Mouse (Mus musculus) adrenal gland, postnatal 36 days (tissue): ENCODE data around the gene Gabrg3. TPM values are rescaled to one million over a fixed set of nuclear protein-coding genes. Genes with fewer than 3 reads are reported as not detected.

ENCODE experiments used
- DNase-seq, 2 experiments: peaks; one replicate each; pipeline ENCODE4 v3.0.0; 2021; ENCODE audit warnings: mixed read lengths in 1 of 2
- long read RNA-seq, 2 experiments: library from polyadenylated mRNA; stranded (forward); transcript quantifications; one replicate each; pipeline ENCODE4 v2.0.0; 2021; ENCODE audit warnings: borderline sequencing depth in 2 of 2
- total RNA-seq, 2 experiments: library from RNA; stranded (reverse); gene quantifications; 2 replicates each; pipeline ENCODE4 v1.2.3; 2021

The Gabrg3 gene
- 1 to 10 TPM; 2.1 to 3.6 TPM for total RNA-seq
- long read RNA-seq, experiment 1: 0 reads
- long read RNA-seq, experiment 2: 0 reads

GRCm38 (mm10) chr7:57386517-57387340, at the start of gene Gabrg3:
TSS of gene Gabrg3 (minus strand) at chr7:57387188.
- peak; percentile 42 to 49 for DNase-seq

- DNase-seq: no peak
These were observed 35.7 kb upstream of the Gabrg3 start for GRCm38 (mm10) chr7:57422675-57423074.

DNA sequence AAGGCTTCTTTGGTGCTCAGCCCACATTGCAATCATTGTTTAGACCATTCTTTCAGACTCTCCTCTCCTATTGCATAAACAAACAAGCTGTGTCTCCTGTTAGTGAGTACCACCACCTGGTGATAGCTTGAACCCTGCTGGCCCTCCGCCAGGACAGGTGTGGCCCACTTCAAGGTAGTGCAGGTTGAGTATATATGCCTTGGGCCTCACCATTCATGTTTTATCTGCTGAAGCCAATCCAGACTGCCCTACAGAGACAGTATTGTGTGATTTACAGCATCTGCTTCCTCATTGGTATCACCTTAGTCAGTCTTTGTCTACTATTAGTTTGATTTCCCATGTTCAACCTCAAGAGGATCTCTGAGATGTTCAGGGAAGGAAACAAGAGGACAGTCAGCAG, 34.1 kb upstream of the Gabrg3 start:
- no peak for DNase-seq

DNA sequence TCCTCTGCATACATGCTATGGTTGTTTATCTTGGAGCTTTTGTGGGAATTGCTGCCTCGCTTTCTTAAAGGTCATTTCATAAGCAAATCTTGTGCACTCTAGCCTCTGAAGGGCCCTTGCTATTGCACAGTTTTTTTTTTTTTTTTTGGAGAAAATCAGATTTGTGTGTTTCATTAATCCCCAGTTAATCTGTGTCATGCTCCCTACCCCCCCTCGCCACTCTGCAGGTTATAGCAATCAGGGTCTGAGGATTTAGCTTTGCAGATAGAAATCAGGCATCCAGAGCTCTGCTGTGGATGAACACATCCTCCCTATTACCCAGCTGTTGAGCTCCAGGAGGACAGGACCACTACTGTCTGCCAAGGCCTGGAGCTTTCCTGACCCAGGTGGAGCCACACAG, 32.4 kb upstream of the Gabrg3 start, which contains the start of gene Gabrb3:
TSS of gene Gabrb3 (plus strand) at position 301 of the 400 bp plus-strand sequence.
- no peak for DNase-seq

DNA sequence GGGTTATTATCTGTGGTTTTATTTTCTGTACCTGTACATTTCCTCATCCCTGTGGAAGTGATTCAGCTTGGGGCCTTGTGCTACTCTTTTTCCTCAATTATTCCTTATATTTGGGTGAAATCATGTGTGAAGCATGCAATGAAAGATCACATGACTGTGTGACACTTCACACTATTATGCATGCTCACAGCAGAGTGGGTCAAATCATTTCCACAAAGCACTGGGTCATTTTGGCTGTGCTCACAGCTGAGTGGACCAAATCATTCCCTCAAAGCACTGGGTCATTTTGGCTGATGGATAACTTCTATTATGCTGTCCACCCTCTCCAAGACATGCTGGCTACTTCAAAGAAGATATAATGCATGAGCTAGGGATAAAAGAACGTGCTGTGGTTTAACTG, 25.9 kb upstream of the Gabrg3 start:
- DNase-seq: no peak

DNA sequence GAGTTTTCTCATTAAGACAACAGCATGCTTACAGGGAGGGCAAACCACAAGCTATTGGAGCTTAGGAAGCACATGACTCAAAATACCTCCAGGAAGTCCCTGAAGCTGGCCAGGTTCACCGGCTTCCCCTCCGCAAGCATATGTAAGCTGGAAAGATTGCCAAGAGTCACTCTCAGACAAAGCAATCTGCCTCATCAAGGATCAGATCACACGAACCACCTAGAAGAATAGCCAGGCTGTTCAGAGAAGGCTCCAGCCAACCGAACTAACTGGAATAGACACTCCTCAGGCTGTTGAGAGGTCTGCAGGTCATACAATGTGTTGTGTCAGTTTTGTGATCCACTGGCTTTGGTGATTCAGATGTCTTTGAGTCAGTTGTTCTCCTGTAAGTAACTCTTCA, 24.2 kb upstream of the Gabrg3 start:
- no peak for DNase-seq

- peak; percentile 7 to 21 for DNase-seq
These were observed 6.6 kb upstream of the Gabrg3 start for GRCm38 (mm10) chr7:57393551-57393950.

- no peak for DNase-seq
These were observed 3.1 kb upstream of the Gabrg3 start for GRCm38 (mm10) chr7:57390046-57390445.

DNA sequence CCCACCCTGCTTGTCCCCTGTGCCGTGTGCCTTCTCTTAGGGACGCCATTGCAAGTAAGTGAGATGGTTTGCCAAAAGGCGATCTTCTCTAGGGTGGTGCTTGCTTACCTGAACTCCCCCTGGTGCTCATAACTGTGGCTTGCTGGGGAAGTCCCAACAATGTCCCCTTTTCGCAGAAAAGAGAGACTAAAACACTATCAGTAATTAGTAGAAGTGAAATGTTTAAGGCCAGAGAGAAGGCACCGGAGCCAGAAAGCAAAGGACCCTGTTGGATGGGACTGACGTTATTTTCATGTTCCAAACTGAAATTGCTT, 310 bp upstream of the Gabrg3 start:
- no peak for DNase-seq

DNA sequence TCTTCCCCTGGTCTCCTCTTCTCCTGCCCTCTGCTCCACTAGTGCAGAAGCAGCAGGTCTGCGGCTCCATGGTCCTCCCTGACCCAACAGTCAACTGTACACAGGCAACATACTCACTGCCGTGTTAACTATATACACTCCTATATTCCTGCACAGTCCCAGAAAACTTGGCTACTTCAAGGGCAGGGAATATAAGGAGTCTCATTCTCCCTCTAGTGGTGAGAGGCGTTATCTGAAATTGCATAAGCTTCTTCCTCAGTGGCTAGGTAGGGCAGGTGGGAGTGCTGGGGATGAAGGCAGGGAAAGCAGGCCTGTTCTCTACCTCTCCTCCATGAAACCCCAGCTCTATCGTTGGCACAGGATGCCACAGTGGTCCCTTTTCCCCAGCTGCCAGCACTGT, 2.9 kb downstream of the Gabrg3 start:
- peak; percentile 5 to 15 for DNase-seq

DNA sequence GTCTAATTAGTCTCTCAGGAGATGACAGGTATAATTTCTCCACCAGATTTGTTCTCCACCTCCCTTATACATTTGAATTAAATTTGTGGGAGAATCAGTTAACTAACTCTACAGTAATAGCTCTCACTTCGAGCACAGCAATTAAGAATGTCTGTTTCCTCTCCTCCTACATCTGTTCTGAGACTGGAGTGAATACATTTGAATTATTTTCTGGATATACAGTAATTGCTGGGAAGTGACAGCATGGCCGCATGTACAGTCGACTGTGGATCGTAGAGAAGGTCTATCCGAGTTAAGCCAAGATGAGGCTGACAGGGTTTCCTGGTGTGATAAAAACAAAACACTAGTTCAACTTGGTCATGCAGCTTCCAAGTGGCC, 21.0 kb downstream of the Gabrg3 start:
- no peak for DNase-seq

GRCm38 (mm10) chr7:57365134-57366012, 21.6 kb downstream of the Gabrg3 start:
- DNase-seq: no peak

DNA sequence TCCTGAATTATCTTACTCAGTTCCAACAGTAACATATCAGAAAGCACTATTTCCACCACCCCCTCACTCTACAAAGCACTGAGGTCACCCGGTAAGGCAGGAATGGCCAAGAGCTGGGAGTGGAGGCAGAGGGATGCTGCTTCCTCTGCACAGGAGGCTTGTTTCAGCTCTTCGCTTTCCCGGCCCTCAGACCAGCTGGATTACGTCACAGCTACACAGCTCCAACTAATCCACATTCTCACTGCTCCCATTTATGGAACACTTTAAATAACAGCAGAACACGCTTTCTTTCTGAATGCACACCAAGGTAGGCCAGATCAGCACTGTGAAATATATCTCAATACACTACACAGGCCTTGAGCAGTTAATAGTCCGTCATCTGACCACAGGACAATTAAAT, 23.2 kb downstream of the Gabrg3 start:
- DNase-seq: no peak

DNA sequence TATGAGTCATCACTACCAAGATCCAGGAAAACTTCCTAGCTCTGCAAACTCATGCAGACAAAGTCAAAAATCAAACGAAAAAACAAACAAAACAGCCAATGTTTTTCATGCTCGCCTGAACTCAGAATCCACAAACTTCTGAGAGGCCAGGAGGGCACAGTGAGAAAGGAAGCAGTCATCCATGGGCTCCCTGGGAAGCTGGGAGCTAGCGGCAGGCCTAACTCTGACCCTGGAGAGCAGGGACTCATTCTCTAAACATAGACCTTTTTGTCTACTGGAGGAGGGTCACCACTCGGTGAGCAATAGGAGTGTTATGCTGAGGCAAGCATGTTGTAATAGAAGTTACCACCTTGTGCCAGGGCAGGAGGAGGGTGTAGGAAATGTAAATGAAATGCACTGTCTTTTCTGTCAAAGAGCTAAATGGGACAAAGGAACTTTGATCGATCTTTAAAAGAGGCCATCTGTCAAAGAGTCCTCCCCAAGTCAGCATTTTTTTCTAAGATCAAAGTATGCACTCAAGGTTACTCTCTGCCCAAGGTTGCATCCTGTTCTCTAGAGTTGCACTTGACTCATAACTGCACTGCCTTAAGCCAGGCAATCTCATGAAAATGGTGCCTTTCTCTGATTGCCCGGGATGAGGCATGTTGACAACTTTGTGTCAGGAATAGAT, 29.0 kb downstream of the Gabrg3 start:
- peak; percentile 42 to 44 for DNase-seq

GRCm38 (mm10) chr7:57356565-57357301, 30.3 kb downstream of the Gabrg3 start:
- DNase-seq: peak in 1 of 2 experiments; percentile 0

DNA sequence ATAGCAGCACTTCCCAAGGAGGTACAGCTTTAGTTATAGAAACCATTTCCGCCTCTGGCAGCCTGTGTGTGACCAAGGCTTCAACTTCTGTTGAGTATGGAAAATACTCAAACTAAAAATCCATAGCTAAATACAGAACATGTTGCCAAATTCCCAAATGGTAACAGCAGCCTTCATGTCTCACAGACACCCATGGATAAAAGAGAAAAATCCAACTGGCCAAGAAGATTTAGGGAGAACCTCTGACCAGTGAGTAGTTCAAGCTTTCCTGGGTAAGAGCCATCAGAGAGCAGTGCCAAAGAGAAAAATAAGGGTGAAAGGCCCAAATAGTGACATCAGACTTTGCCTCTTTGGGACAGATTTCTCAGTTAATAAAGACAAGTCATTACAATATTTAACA, 38.2 kb downstream of the Gabrg3 start:
- no peak for DNase-seq

GRCm38 (mm10) chr7:57341910-57342309, 45.1 kb downstream of the Gabrg3 start:
- no peak for DNase-seq

DNA sequence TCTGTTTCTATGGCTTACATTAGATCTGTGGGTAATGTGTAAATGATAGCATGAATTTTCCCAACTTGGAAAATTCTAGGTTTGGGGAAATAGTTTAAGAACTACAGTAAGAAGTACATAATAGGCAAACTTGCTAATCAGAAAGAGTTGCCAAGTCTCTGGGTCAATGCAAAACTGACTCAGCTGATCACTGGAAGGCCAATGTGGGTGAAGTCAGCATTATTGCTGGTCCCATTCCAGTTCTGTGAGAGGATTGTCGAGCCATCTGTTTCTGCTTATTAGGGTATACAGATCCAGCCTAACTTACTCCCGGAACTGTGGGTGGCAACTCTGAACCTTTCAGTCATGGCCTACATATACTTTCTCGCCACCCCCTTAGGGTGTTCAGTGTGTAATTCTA, 55.8 kb downstream of the Gabrg3 start:
- peak; percentile 36 to 45 for DNase-seq

DNA sequence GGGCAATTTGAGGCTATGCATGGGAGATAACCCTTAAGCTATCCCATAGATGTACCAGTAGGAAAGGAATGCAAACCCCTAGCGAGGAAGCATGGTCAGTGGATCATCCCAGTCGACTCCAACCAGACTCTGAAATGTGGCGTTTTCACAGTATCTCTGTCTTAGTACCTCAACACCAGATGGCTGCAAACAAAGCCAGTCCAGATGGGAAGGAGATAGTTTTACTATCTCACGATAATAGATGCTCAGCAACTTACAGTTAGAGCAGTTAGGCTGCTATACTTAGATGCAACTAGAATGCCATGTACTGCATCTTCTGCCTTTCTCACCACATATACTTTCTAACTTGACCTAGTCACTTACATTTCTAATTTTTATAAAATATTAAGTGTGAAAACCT, 56.7 kb downstream of the Gabrg3 start:
- DNase-seq: no peak

DNA sequence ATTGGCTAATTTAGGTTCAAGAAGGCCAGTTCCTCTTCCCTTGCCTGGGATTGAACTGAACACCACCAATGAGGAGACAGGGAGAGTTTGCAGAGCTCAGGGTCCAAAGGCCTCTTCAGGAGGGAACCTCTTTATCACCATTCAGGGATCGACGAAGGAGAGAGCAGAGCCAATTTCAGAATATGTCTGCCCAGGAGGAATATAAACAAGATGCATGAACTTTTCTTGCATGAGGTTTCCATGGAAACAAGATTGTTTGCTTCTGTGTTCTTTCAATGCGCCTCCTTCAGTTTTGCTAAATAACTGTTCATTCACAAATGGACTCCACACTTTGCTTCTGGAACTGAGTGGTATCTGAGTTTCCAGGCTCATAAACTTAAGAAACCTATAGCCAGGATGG, 62.5 kb downstream of the Gabrg3 start:
- DNase-seq: no peak

DNA sequence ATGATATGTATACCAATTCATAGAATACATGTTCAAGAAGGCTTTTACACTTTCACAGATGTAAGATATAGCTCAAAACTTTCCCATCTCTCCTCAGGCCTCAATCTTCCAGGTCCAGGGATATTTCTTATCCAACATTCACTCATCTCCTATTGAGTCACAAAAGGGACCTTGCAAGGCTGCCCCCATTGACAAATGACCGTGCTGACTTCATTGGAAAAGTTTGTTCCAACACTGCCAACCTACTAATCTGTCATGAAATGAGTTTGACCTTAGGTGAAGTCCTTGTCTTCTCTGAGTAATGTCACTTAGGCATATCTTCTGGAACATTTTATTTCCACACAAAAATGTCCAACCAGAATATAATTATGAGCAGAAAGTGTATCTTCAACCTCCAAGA, 64.9 kb downstream of the Gabrg3 start:
- peak; percentile 46 to 49 for DNase-seq

- DNase-seq: no peak
These were observed 72.0 kb downstream of the Gabrg3 start for GRCm38 (mm10) chr7:57314971-57315370.
